Mouse (Mus musculus): Measurements from ENCODE around the gene Mapkap1.

GRCm38 (mm10) chr2:34624076-34624475 is 217.5 kb downstream of the Mapkap1 start:
- TF ChIP-seq CTCF (IDR thresholded peaks at IDR 0.05; ENCODE audit: low read depth) (no peak), EP300 (IDR thresholded peaks at IDR 0.05; ENCODE audit: low read depth) (no peak)
